Mouse (Mus musculus) testis, adult 2 months (tissue): ENCODE results near the gene Axl. TPM values are rescaled to one million over a fixed set of nuclear protein-coding genes. Genes with fewer than 3 reads are reported as not detected.
A peak's percentile ranks its signal among the peaks of the same experiment; 100 is the strongest.

Experiments
- H3K27ac ChIP-seq: fragments of 200-500 bp; 2 replicates; pipeline ENCODE4 v1.5.1; 2012; ENCODE audit warnings: low read depth, low read length; ENCODE audit not compliant: control insufficient read depth, insufficient read depth
- H3K27me3 ChIP-seq: fragments of 200-500 bp; 2 replicates; pipeline ENCODE4 v1.6.1; 2012; ENCODE audit warnings: mild to moderate bottlenecking, low read length, moderate library complexity; ENCODE audit not compliant: control insufficient read depth, insufficient read depth
- H3K36me3 ChIP-seq: fragments of 200-500 bp; 2 replicates; pipeline ENCODE4 v1.6.1; 2012; ENCODE audit warnings: mild to moderate bottlenecking, low read length; ENCODE audit not compliant: control insufficient read depth, insufficient read depth
- H3K4me1 ChIP-seq: fragments of 200-500 bp; 2 replicates; pipeline ENCODE4 v1.6.1; 2012; ENCODE audit warnings: low read length; ENCODE audit not compliant: control insufficient read depth, insufficient read depth
- H3K4me3 ChIP-seq: fragments of 200-500 bp; 2 replicates; pipeline ENCODE4 v1.5.1; 2012; ENCODE audit warnings: low read depth, mild to moderate bottlenecking, low read length, moderate library complexity, mixed read lengths; ENCODE audit not compliant: control insufficient read depth
- CTCF ChIP-seq: fragments of 200-500 bp; IDR thresholded peaks from 2 replicates; pipeline ENCODE4 v1.5.1; 2012; ENCODE audit warnings: low read depth, mild to moderate bottlenecking, inconsistent platforms, low read length, moderate library complexity; ENCODE audit not compliant: control insufficient read depth, insufficient read depth, insufficient replicate concordance
- POLR2A ChIP-seq: fragments of 200-500 bp; IDR thresholded peaks from 2 replicates; pipeline ENCODE4 v1.6.1; 2012; ENCODE audit warnings: low read depth, mild to moderate bottlenecking, inconsistent platforms, low read length, moderate library complexity; ENCODE audit not compliant: control insufficient read depth
- polyA plus RNA-seq: library from polyadenylated mRNA; depleted of rRNA; stranded (reverse); fragments of >200 nt; gene quantifications from 2 replicates; pipeline ENCODE4 v1.2.3, GENCODE M21; 2012

Axl gene
- polyA plus RNA-seq, 1 experiment: 23.7 TPM

DNA sequence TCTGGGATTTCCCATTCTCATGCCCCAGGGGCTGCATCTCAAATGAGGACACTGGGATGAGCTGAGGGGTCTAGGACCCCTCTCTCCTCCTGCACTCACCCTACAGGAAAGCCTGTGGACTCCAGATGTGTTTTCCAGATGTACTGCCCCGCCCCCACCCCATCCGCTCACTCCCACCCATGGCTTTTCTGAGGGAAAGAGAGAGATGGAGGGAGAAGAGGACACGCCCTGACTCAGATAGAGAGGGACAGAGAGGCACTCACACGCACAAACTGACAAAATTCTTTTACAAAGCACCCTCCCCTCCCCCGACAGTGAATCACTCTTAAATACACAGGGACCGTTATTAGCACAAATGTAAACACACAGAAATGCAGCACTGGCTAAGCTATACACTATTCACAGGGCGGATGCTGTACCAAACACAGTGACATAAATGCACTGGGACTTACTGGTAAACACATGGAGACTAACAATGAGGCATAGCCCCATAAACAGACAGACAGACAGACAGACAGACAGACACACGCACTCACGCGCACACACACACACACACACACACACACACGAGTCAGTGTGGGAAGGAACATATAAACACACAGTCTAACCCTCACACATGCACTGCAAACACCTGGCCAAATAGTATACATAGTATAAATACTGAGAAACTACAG is 6.4 kb downstream of the Axl start:
- Histone ChIP-seq H3K27me3 (no peaks in the 10 kb centered on the region), H3K4me3 (peak overlapping the region; percentile 22; the same call in 1 of the 2 replicates), H3K4me1 (peaks cover 8% of the 10 kb centered on the region), H3K36me3 (no peaks in the 10 kb centered on the region), H3K27ac (peak overlapping the region; percentile 80)
- TF ChIP-seq POLR2A: no peak
- TF ChIP-seq CTCF: no peak

DNA sequence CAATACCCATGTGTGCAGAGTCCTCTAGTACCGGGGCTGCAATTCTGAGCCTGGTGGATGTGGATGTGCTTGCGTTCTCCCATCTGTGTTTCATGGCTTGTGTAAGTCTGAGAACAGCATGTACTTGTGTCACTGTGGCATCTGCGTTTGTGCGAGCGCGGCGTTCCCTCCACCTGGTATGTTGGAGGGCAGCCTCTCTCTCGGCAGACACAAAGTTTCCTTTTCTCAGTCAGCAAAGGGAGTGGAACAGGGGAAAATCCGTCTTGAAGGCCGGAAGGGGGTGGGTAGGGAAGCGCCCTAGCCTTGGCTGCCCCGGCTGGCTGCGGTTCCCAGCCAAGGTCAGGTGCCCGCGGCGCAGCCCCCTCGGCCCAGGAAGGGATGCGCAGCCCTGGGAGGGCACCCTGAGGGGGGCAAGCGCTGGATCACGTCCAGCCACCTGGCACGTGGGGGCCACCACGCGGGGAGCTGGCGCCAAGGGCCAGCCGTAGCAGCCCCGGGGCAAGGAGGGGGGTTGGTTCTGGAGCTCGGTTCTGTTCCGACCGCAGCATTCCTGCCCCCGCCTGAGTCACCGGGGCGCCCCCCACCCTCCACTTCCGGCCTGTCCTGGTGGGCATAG is 7.1 kb downstream of the Axl start:
- H3K4me1 ChIP-seq: peaks cover 15% of the 10 kb centered on the region
- TF ChIP-seq CTCF (no peak), POLR2A (peak; percentile 36; the same call in 1 of the 2 replicates)

DNA sequence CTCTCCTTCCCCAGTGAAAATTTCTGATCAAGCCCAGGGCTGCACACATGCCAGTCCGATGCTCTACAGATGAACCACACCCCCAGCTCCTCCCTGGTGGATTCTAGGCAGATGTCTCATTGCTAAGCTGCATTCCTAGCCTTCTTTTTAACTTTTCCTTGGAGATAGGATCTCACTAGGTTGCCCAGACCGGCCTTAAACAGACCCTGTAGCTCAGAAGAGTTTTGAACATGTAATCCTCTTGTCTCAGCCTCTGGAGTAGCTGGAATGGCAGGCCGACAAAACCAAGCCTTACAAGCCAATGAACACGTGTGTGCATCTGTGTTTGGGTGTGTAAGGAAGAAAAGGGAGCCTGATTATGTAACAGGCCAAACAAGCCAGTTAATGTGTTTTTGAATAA is 7.8 kb downstream of the Axl start:
- Histone ChIP-seq H3K4me3 (no peak overlapping the region), H3K27me3 (no peaks in the 10 kb centered on the region), H3K36me3 (no peaks in the 10 kb centered on the region), H3K4me1 (peaks cover 17% of the 10 kb centered on the region), H3K27ac (peak overlapping the region; percentile 80)
- TF ChIP-seq CTCF: no peak
- TF ChIP-seq POLR2A: no peak

More for the DNA sequence above, 7.1 kb downstream of the Axl start:
- Histone ChIP-seq H3K27ac (peak overlapping the region; percentile 80), H3K4me3 (peak overlapping the region; percentile 22), H3K27me3 (no peaks in the 10 kb centered on the region), H3K36me3 (no peaks in the 10 kb centered on the region)

DNA sequence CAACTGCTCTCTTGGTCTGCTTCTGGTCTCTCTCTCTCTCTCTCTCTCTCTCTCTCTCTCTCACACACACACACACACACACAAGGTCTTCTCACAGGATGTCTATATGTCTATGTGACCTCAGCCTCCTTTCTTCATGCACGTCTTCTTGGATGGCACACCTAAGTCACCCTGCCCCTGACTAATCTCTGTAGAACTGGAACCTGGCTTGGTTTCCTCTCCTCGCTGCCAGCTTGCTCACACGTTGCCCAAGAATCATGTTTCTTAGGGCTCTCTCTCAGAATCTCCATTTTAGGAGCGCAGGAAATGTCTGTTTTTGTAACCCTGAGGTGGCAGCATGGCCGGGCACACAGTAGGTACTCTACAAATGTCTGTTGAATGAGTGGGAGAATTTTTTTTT is 8.5 kb downstream of the Axl start:
- Histone ChIP-seq H3K36me3 (no peaks in the 10 kb centered on the region), H3K4me3 (no peak overlapping the region), H3K4me1 (peaks cover 17% of the 10 kb centered on the region), H3K27me3 (no peaks in the 10 kb centered on the region), H3K27ac (no peak overlapping the region; the same call in 1 of the 2 replicates)
- TF ChIP-seq POLR2A (no peak), CTCF (no peak)

DNA sequence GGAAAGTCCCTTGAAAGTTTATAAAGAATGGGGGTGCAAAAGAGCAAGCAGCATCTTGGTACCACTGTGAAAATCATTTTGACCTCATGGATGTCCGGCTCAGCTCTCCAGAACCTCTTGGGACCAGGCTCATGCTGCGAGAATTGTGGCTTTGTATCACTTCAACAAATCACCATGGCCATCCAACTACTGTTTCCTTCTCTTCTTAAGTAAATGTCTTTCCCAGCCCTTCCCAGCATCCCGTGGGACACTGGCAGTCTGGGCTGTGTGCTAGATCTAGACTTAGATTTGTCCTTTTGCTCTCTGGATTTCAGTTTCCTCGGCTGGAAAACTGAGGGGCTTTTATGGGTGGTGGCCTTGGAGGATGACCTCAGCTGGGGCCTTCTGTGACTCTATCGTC is 20.3 kb downstream of the Axl start:
- H3K27ac ChIP-seq: no peak overlapping the region
- H3K27me3 ChIP-seq: no peaks in the 10 kb centered on the region
- H3K4me1 ChIP-seq: peaks cover 16% of the 10 kb centered on the region
- TF ChIP-seq CTCF (no peak), POLR2A (no peak)
- H3K4me3 ChIP-seq: no peak overlapping the region
- H3K36me3 ChIP-seq: no peaks in the 10 kb centered on the region

DNA sequence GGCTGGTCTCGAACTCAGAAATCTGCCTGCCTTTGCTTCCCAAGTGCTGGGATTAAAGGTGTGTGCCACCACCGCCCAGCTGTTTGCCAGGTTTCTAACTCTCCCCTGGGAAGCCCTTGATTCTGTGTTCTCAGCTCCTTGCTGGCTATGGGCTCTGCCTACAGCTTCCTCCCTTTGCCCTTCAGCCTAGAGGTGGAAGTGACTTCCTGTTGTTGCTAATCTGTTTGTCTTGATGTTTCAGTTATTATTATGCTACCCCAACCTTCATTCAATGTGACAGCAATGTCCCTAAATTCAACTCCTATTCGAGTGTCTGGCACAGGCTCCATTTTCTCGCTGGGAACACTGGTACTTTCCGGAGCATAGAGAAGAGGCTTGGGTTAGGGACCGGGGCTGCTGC is 22.4 kb downstream of the Axl start:
- Histone ChIP-seq H3K27ac (no peak overlapping the region), H3K4me3 (no peak overlapping the region), H3K36me3 (no peaks in the 10 kb centered on the region), H3K27me3 (no peaks in the 10 kb centered on the region), H3K4me1 (peaks cover 16% of the 10 kb centered on the region)
- TF ChIP-seq POLR2A: no peak
- no peak for TF ChIP-seq CTCF

DNA sequence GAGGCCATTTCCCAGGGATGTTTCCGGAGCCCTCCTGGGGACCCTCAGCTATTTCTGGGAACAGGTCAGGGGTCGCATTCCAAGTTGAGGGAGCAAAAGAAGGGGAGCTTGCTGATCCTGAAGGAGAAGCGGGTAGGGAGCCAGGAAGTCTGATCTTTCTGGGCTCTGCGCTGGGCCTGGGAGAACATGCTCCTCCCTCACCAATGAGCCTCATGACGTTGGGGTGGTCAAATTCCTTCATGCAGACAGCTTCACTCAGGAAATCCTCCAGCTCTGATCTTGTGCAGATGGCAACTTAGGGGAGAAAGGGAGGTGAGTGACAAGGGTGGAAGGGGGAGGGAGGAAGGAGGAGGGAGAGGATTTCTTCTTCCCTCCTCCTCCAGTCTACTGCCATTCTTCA is 24.3 kb downstream of the Axl start:
- no peak for TF ChIP-seq CTCF
- no peak for TF ChIP-seq POLR2A
- H3K36me3 ChIP-seq: no peaks in the 10 kb centered on the region
- H3K27ac ChIP-seq: peak overlapping the region; percentile 45
- no peak overlapping the region for H3K4me3 ChIP-seq
- peaks cover 19% of the 10 kb centered on the region for H3K4me1 ChIP-seq
- H3K27me3 ChIP-seq: no peaks in the 10 kb centered on the region

DNA sequence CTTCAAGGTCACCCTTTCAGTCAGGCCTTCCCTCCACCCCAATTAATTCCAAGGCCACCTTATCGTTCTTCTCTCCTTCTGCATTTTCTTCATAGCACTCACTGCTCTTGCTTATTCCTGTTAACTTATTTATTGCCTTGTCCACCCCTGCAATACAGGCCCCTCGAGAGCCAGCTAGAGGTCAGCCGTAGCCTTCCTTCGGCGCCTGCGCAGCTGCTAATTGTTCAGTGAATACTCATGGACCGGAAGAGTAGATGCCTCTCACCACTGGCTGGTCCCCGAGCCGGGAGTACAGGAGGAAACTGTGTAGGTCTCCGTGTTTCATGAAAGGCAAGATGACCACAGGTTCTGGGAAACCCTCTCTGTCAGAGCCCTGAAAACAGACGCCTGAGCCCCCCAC is 24.8 kb downstream of the Axl start:
- no peaks in the 10 kb centered on the region for H3K27me3 ChIP-seq
- no peak overlapping the region for H3K4me3 ChIP-seq
- H3K27ac ChIP-seq: peak overlapping the region; percentile 1; the same call in 1 of the 2 replicates
- no peaks in the 10 kb centered on the region for H3K36me3 ChIP-seq
- peaks cover 19% of the 10 kb centered on the region for H3K4me1 ChIP-seq
- TF ChIP-seq CTCF: no peak
- no peak for TF ChIP-seq POLR2A
